Mouse (Mus musculus): ENCODE results near the gene Stat1. TPM values are rescaled to one million over a fixed set of nuclear protein-coding genes. Genes with fewer than 3 reads are reported as not detected.

Gene Stat1
- polyA plus RNA-seq, 2 experiments = 8.9 to 14.1 TPM

GRCm38 (mm10) chr1:52144907-52145306 lies 25.7 kb downstream of the Stat1 start:
- no peak for TF ChIP-seq EP300 (IDR thresholded peaks at IDR 0.05; ENCODE audit: low read depth)
- TF ChIP-seq CTCF (IDR thresholded peaks at IDR 0.05; ENCODE audit: low read depth) = no peak
- Histone ChIP-seq H3K9ac (replicated peaks) (no peak overlapping the region), H3K4me2 (ENCODE audit: low read depth) (no peak overlapping the region), H3K4me1 (replicated peaks; ENCODE audit: control insufficient read depth in 2 of 2, insufficient read depth in 2 of 2, low read length in 1 of 2) (peaks cover 0 to 4% of the 10 kb centered on the region in 2 experiments; a peak in 2 of 4 replicates), H3K36me3 (replicated peaks; ENCODE audit: control insufficient read depth, insufficient read depth, low read depth) (peaks cover 5% of the 10 kb centered on the region), H3K27ac (no peak overlapping the region), H3K4me3 (ENCODE audit: insufficient read depth in 1 of 2, low read depth in 2 of 2, low read length in 2 of 2) (no peak overlapping the region), H3K27me3 (ENCODE audit: control insufficient read depth, insufficient read depth, low read length) (no peaks in the 10 kb centered on the region), H3K9me3 (ENCODE audit: control insufficient read depth, low read length) (no peaks in the 10 kb centered on the region)
- DNase-seq (ENCODE audit: low read depth in 3 of 3, low spot score in 3 of 3) (no peak), ATAC-seq (ENCODE audit: insufficient read depth) (no peak)
- WGBS (ENCODE audit: insufficient replicate concordance) = 75% methylated on average over 10 of the region's 10 CpGs

- H3K4me2 ChIP-seq (ENCODE audit: low read depth) = no peak overlapping the region
- H3K9ac ChIP-seq (replicated peaks) = no peak overlapping the region
- WGBS (ENCODE audit: insufficient replicate concordance) = 50% methylated on average over 12 of the region's 12 CpGs
- TF ChIP-seq EP300 (IDR thresholded peaks at IDR 0.05; ENCODE audit: low read depth) = no peak
- peak; percentile 77 for TF ChIP-seq CTCF (IDR thresholded peaks at IDR 0.05; ENCODE audit: low read depth)
- H3K4me1 ChIP-seq (replicated peaks; ENCODE audit: control insufficient read depth in 2 of 2, insufficient read depth in 2 of 2, low read length in 1 of 2) = peaks cover 8 to 11% of the 10 kb centered on the region in 2 experiments
- ATAC-seq (ENCODE audit: insufficient read depth) (no peak), DNase-seq (ENCODE audit: low read depth in 3 of 3, low spot score in 3 of 3) (peak in 1 of 3 experiments; percentile 14)
- no peak overlapping the region for H3K27ac ChIP-seq
- no peaks in the 10 kb centered on the region for H3K9me3 ChIP-seq (ENCODE audit: control insufficient read depth, low read length)
- no peaks in the 10 kb centered on the region for H3K27me3 ChIP-seq (ENCODE audit: control insufficient read depth, insufficient read depth, low read length)
- H3K4me3 ChIP-seq (ENCODE audit: insufficient read depth in 1 of 2, low read depth in 2 of 2, low read length in 2 of 2) = no peak overlapping the region
- H3K36me3 ChIP-seq (replicated peaks; ENCODE audit: control insufficient read depth, insufficient read depth, low read depth) = peaks cover 4% of the 10 kb centered on the region
Measured at GRCm38 (mm10) chr1:52146214-52146970, 27.2 kb downstream of the Stat1 start.

- Histone ChIP-seq H3K4me3 (ENCODE audit: insufficient read depth in 1 of 2, low read depth in 2 of 2, low read length in 2 of 2) (no peak overlapping the region), H3K4me1 (replicated peaks; ENCODE audit: control insufficient read depth in 2 of 2, insufficient read depth in 2 of 2, low read length in 1 of 2) (peaks cover 8 to 11% of the 10 kb centered on the region in 2 experiments), H3K27ac (no peak overlapping the region), H3K36me3 (replicated peaks; ENCODE audit: control insufficient read depth, insufficient read depth, low read depth) (peaks cover 8% of the 10 kb centered on the region), H3K9me3 (ENCODE audit: control insufficient read depth, low read length) (no peaks in the 10 kb centered on the region), H3K27me3 (ENCODE audit: control insufficient read depth, insufficient read depth, low read length) (no peaks in the 10 kb centered on the region), H3K4me2 (ENCODE audit: low read depth) (no peak overlapping the region), H3K9ac (replicated peaks) (no peak overlapping the region)
- DNase-seq (ENCODE audit: low read depth in 3 of 3, low spot score in 3 of 3) (no peak), ATAC-seq (ENCODE audit: insufficient read depth) (no peak)
- 74% methylated on average over 2 of the region's 2 CpGs for WGBS (ENCODE audit: insufficient replicate concordance)
- TF ChIP-seq EP300 (IDR thresholded peaks at IDR 0.05; ENCODE audit: low read depth) (no peak), CTCF (IDR thresholded peaks at IDR 0.05; ENCODE audit: low read depth) (no peak)
Measured at GRCm38 (mm10) chr1:52147431-52147830, 28.2 kb downstream of the Stat1 start.

- H3K27me3 ChIP-seq (ENCODE audit: control insufficient read depth, insufficient read depth, low read length) = no peaks in the 10 kb centered on the region
- H3K9me3 ChIP-seq (ENCODE audit: control insufficient read depth, low read length) = no peaks in the 10 kb centered on the region
- H3K27ac ChIP-seq = no peak overlapping the region
- peaks cover 8 to 11% of the 10 kb centered on the region in 2 experiments for H3K4me1 ChIP-seq (replicated peaks; ENCODE audit: control insufficient read depth in 2 of 2, insufficient read depth in 2 of 2, low read length in 1 of 2)
- TF ChIP-seq EP300 (IDR thresholded peaks at IDR 0.05; ENCODE audit: low read depth) = no peak
- TF ChIP-seq CTCF (IDR thresholded peaks at IDR 0.05; ENCODE audit: low read depth) = no peak
- no peak for DNase-seq (ENCODE audit: low read depth in 3 of 3, low spot score in 3 of 3)
- WGBS (ENCODE audit: insufficient replicate concordance) = 64% methylated on average over 7 of the region's 7 CpGs
- no peak overlapping the region for H3K4me3 ChIP-seq (ENCODE audit: insufficient read depth in 1 of 2, low read depth in 2 of 2, low read length in 2 of 2)
- H3K36me3 ChIP-seq (replicated peaks; ENCODE audit: control insufficient read depth, insufficient read depth, low read depth) = peaks cover 8% of the 10 kb centered on the region
- no peak for ATAC-seq (ENCODE audit: insufficient read depth)
- H3K4me2 ChIP-seq (ENCODE audit: low read depth) = no peak overlapping the region
- H3K9ac ChIP-seq (replicated peaks) = no peak overlapping the region
Measured at GRCm38 (mm10) chr1:52148178-52148577, 28.9 kb downstream of the Stat1 start.

- Histone ChIP-seq H3K9ac (replicated peaks) (no peak overlapping the region), H3K9me3 (ENCODE audit: control insufficient read depth, low read length) (no peaks in the 10 kb centered on the region), H3K4me2 (ENCODE audit: low read depth) (no peak overlapping the region), H3K4me1 (replicated peaks; ENCODE audit: control insufficient read depth in 2 of 2, insufficient read depth in 2 of 2, low read length in 1 of 2) (peaks cover 8 to 11% of the 10 kb centered on the region in 2 experiments), H3K4me3 (ENCODE audit: insufficient read depth in 1 of 2, low read depth in 2 of 2, low read length in 2 of 2) (no peak overlapping the region), H3K27ac (no peak overlapping the region), H3K36me3 (replicated peaks; ENCODE audit: control insufficient read depth, insufficient read depth, low read depth) (peaks cover 9% of the 10 kb centered on the region), H3K27me3 (ENCODE audit: control insufficient read depth, insufficient read depth, low read length) (no peaks in the 10 kb centered on the region)
- no peak for DNase-seq (ENCODE audit: low read depth in 3 of 3, low spot score in 3 of 3)
- no peak for ATAC-seq (ENCODE audit: insufficient read depth)
- no peak for TF ChIP-seq EP300 (IDR thresholded peaks at IDR 0.05; ENCODE audit: low read depth)
- TF ChIP-seq CTCF (IDR thresholded peaks at IDR 0.05; ENCODE audit: low read depth) = no peak
- WGBS (ENCODE audit: insufficient replicate concordance) = 82% methylated on average over 7 of the region's 7 CpGs
Measured at GRCm38 (mm10) chr1:52148696-52149095, 29.5 kb downstream of the Stat1 start.
